Mouse (Mus musculus) heart, adult 9 months (tissue): ENCODE measurements around the gene Glis1.
"Not testable (repeated sequence)": the region's sequence is repeated elsewhere in the genome, so short reads cannot be mapped to it uniquely, and the experiment has no call there.

Experiments used
- DNase-seq, 2 experiments: peaks; one replicate each; pipeline ENCODE4 v3.0.0; 2022; ENCODE audit warnings: low spot score in 2 of 2

Glis1 gene

DNA sequence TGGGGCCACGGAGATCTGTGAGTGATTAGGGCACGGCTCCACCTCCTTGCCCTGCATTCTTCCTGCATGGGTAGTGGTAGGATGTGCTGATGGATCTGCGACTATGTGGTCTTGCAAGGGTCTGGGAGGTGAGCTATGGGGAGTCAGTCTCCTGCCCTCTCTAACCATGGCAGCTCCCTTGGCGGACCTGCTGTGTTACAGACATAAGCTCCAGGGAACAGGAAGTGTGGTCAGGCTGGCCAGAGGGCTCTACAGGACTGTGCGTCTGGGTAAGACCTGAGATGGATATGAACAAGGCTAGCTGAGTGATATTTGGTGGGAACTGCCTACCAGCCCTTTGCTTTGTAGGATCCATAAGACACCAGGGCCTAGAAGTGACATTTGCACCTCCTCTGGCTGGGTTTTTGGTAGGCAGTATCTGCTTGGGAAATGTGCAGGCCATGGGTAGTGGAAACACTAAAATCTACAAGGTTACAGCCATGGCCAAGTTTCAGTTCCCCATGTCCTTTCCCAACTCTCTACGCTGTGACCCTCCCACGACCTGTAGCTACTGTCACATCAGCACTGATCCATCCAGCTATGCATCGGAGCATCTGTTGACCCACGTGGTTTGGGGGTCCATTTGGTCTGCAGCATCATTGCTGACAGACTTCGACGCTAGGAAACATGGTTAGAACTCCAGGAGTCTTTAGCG is 142.9 kb downstream of the Glis1 start:
- DNase-seq, result peak in 1 of 2 experiments; percentile 4

- DNase-seq, result no peak
Observed at GRCm38 (mm10) chr4:107580883-107581282, 146.5 kb downstream of the Glis1 start.

DNA sequence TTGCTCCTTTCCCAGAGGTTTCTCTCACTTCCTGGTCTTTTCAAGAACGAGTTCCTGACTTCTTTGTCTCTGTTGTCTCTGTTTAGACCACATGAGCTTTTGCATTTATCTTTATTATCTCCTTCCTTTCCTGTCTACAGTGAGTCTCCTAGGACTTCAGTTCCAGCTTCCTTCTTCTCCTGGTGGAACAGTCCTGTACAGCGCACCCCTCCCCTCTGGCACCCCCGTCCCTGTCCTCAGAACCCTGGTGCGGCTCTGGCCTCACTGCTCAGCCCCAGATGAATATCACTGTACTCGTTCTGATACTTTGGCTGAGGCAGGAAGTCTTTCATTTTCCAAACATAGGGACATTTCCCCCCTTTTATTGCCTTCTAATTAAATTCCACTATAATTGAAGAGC is 152.0 kb downstream of the Glis1 start:
- DNase-seq, result no peak

DNA sequence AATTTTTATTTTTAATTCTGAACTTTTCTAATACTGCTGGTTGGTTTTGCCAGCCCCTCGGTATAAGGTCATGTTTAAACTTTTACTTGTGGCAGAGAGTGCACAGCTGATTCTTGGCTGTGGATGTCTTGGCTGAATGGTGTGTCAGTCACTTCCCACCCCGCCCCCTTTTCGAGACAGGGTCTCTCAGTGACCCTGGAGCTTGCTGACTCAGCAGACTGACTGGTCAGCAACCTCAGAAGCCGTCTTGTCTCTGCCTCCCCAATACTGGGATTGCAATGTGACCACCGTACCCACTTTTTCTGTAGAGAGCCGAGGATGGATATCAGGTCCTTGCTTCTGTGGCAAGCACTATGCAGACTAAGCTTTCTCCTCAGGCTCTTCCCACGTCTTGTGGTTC is 154.2 kb downstream of the Glis1 start:
- no peak for DNase-seq

DNA sequence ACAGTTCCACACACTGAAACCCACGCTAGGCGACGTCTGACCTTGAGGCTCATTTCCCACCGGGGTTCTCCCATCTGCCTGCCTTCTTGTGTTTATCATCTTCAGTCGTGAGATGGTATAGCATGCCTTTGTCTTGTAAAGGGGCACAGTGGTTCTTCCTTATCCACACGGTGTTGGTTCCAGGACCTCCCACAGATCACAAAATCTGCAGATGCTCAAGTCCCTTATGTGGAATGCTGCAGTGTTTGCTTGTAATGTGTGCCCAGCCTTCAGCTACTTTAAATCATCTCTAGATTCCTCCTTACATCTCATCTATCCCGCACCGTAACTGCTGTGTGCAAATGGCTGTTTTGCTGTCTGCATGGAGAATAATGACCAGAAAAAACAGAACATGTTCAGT is 154.7 kb downstream of the Glis1 start:
- no peak for DNase-seq

GRCm38 (mm10) chr4:107590805-107591534 is 156.6 kb downstream of the Glis1 start:
- no peak for DNase-seq

GRCm38 (mm10) chr4:107593426-107593825 is 159.0 kb downstream of the Glis1 start:
- no peak for DNase-seq

- no peak for DNase-seq
Observed at GRCm38 (mm10) chr4:107597226-107597897, 163.0 kb downstream of the Glis1 start.

DNA sequence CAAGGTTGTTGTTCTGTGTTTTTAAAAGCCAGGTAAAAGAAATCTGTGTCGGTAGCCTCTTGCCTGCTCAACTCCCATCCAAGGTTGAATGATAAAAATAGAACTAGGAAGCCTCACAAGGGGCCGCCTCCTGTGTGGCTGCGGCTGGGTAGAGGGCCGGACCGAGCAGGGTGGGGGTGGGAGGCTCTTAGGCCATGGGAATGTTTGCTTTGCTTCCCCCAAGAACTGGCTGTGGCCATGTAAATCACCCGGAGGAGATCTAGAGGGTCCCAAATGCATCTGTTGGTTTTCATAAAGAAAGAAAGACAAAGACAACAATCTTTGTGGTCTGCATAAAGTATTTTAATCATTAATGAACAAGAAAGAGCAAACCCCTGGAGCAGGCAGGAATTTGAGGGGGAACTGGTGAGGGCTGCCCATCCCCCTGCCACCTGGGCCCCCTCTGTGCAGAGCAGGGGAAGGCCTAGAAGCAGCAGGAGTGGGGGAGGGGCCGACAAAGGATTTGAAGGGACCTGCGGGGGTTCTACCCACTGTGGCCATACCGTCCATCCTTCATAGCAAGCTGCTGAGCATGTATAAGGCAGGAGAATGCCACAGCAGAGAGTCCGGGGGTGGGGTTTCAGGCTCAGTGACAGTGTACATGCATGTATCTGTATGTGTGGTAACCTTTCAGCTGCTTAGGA is 163.6 kb downstream of the Glis1 start:
- DNase-seq, result no peak

GRCm38 (mm10) chr4:107598581-107598958 is 164.2 kb downstream of the Glis1 start:
- DNase-seq, result not testable (repeated sequence)

DNA sequence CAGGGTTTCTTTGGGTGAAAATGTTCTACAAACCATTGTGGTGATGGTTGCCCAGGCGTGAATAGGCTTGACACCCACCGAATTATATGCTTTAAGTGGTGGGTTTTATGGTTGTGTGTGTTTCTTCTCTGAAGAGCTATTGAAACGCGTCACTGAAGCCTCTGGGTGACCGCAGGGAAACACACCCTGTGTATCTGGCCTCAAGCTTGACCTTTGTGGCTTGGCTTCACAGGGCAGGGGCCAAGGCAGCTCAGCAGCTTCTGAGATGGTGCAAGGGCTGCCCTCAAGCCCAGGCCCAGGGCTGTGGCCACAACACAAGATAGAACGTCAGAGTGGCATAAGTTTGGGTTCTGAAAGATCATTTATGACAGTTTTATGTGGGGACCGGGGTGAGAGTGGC is 167.9 kb downstream of the Glis1 start:
- no peak for DNase-seq

DNA sequence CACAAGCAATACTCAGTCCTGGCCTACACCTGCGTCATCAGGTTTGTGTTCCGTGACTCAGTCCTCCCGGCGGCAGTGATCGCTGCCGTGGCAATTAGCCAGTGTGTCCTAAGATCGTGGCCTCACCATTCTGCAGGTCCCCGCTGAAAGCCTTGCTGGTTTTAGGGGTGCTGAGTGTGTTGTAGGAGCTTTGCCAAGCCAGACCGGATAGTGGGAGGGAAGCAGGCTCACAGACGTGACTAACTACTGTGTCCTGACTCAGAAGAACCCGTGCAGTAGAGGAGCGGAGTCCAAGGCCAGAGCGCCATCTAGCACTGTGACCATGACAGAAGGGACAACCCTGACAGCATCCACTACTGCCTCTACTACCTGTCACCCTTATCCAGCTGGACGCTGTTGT is 168.4 kb downstream of the Glis1 start:
- DNase-seq, result no peak

GRCm38 (mm10) chr4:107603208-107603607 is 168.8 kb downstream of the Glis1 start:
- DNase-seq, result no peak

- DNase-seq, result no peak
Observed at GRCm38 (mm10) chr4:107605964-107606602, 171.7 kb downstream of the Glis1 start.

- DNase-seq, result no peak
Observed at GRCm38 (mm10) chr4:107609775-107610174, 175.4 kb downstream of the Glis1 start.

DNA sequence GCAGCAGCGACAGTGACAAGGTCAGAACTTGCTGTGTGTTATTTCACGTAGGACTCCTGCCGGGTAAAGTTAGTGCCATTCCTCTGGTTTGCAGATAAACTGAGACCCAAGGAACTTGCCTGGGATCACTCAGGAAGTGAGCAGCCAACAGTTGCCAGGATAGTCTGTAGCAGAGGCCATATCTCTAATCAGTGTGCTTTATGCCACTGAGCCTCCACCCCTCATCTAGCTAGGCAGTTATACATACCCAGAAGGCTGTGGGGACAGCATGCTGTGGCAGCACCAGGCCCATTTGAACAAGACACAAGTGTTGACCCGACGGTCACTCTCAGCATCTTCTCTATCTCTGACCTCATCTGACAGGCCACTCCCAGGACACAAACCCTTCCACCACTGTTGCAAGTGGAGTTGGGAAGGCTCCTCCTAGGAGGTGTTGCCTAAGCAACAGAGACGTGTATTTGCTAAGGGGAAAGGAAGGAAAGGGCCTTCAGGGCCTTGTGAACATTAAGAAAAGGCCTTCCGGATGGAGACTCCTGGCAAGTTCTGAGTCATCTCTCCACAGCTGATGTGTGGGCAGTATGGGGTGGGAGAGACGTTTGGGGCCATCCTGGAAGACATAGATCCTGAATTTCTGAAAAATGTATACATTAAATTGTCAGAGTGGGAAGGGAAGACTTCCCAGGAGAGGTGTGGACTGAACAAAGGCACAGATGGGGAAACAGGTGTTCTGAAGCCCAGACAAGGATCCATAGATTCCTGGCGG is 177.7 kb downstream of the Glis1 start:
- DNase-seq, result no peak

DNA sequence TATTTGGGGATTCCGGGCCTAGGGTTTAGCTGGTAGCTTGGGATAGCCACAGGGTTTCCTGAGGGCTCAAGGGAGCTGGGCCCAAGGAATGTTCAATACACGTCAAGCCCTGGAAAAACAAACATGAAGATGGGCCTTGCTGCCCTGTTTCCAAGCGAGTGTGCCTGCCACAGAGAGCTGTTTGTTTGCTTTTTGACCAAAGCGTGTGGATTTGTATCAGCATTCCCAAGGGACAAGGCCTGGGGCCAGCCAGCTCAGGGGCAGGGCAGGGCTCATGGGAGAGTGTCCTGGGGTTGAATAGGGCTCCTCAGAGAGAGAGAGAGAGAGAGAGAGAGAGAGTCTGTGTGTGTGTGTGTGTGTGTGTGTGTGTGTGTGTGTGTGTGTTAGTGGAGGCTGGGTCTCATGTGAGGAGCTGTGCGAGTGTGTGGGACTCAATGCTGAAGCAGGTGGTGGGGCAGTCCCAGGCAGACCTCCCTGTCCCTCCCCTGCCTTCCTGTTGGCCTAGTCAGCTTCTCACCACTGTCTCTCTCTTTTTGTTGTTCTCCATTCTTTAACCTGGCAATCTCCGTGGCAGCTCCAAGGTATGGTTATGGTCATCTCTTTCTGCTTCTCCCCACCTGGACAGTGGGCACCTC is 183.3 kb downstream of the Glis1 start:
- DNase-seq, result no peak

GRCm38 (mm10) chr4:107619487-107619886 is 185.1 kb downstream of the Glis1 start:
- no peak for DNase-seq

- no peak for DNase-seq
Observed at GRCm38 (mm10) chr4:107621366-107621765, 187.0 kb downstream of the Glis1 start.

GRCm38 (mm10) chr4:107622296-107622695 is 187.9 kb downstream of the Glis1 start:
- no peak for DNase-seq

- no peak for DNase-seq
Observed at GRCm38 (mm10) chr4:107623916-107624315, 189.5 kb downstream of the Glis1 start.
